Mouse (Mus musculus): ENCODE measurements around the gene Fto. TPM values are rescaled to one million over a fixed set of nuclear protein-coding genes. Genes with fewer than 3 reads are reported as not detected.

Fto gene
- polyA plus RNA-seq, 1 experiment: 151 TPM

GRCm38 (mm10) chr8:91553387-91553786 lies 240.1 kb downstream of the Fto start:
- H3K4me1 ChIP-seq (ENCODE audit: control insufficient read depth, insufficient read depth, low read length): peaks cover 54% of the 10 kb centered on the region
- TF ChIP-seq POLR2A (IDR thresholded peaks at IDR 0.05; ENCODE audit: borderline replicate concordance, insufficient read depth, low read length): no peak
- no peak for TF ChIP-seq CTCF (IDR thresholded peaks at IDR 0.05; ENCODE audit: borderline replicate concordance, insufficient read depth, low read depth, low read length)
- H3K27me3 ChIP-seq (ENCODE audit: control insufficient read depth, insufficient read depth, low read length): no peaks in the 10 kb centered on the region
- H3K27ac ChIP-seq (ENCODE audit: insufficient read depth, low read length): no peak overlapping the region
- no peak overlapping the region for H3K4me3 ChIP-seq (replicated peaks; ENCODE audit: insufficient read depth, low read depth, low read length)
- DNase-seq: no peak
- WGBS: 83% methylated on average over 5 of the region's 5 CpGs

DNA sequence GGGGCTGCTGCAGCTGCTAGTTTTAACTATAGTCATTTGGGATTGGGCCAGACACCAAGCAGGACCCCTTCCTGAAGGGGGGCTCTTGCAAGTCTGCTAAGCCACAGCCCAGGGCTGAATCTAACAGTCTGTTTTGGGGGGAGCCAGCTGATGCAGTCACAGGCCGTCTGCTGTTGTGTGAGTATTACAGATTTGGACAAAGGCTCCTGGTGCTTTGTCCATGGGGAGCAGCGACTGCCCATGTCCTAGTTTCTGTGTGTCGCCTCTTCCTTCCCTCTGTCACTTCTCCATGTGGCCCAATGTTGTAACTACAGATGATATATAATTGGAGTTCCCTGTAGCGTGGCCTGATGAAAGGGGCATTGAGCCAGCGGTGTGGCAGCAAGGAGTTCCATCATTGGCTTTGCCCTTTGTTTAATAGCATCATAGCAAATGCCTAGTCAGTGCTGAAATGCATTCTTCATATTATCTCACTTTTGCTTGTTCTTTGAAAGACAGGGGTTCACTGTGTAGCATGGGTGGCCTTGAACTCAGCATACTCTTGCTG lies 243.8 kb downstream of the Fto start:
- Histone ChIP-seq H3K27ac (ENCODE audit: insufficient read depth, low read length) (no peak overlapping the region), H3K4me3 (replicated peaks; ENCODE audit: insufficient read depth, low read depth, low read length) (no peak overlapping the region), H3K4me1 (ENCODE audit: control insufficient read depth, insufficient read depth, low read length) (peaks cover 42% of the 10 kb centered on the region), H3K27me3 (ENCODE audit: control insufficient read depth, insufficient read depth, low read length) (no peaks in the 10 kb centered on the region)
- no peak for DNase-seq
- WGBS: 73% methylated on average over 5 of the region's 5 CpGs
- TF ChIP-seq POLR2A (IDR thresholded peaks at IDR 0.05; ENCODE audit: borderline replicate concordance, insufficient read depth, low read length): no peak
- TF ChIP-seq CTCF (IDR thresholded peaks at IDR 0.05; ENCODE audit: borderline replicate concordance, insufficient read depth, low read depth, low read length): no peak

DNA sequence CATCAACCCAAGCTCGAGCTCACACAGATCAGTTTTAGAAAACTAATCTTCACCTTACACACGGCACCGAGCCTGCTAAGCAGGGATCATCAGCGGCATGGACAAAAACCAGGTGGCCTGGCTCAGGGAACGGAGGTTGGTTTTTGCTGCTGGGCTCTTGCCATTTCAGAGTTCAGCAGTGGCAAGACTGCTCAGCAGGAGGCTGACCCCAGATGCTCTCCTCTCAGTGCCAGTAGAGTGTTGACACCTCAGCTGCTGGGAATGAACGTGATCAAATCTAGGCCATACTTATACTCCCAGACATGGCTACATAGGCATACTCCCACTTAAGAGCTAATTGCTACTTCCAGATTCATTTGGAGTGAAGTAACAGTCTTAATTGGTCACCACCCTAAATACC lies 245.1 kb downstream of the Fto start:
- TF ChIP-seq CTCF (IDR thresholded peaks at IDR 0.05; ENCODE audit: borderline replicate concordance, insufficient read depth, low read depth, low read length): no peak
- no peak for TF ChIP-seq POLR2A (IDR thresholded peaks at IDR 0.05; ENCODE audit: borderline replicate concordance, insufficient read depth, low read length)
- WGBS: 12% methylated on average over 6 of the region's 6 CpGs
- DNase-seq: peak; percentile 69 to 76

DNA sequence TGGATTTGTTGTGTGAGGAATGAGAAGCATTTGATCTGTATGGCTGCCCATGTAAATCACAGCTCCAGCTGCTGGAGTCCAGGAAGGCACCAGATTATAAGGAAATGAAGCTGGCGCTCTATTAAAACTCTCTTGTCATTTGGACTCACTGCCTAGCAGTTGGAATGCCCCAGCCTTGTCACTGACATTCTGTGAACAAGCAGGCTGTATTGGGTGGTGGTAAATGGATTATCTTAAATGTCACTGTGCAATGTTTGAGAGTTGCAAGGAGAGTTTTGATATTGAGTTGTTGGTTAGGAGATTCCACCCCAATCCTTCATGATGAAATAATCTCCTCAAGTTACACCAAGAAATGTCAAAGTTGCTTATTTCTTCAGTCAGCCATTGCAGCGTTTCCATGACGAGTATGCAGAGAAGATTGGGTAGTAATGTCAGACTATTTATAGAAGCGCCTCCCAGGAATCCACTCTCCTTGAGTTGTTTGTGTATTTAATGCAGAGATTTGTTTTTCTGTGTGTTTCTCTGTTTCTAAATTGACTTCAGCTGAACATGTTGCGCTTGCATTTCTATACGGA lies 246.8 kb downstream of the Fto start:
- H3K27me3 ChIP-seq (ENCODE audit: control insufficient read depth, insufficient read depth, low read length): no peaks in the 10 kb centered on the region
- peaks cover 25% of the 10 kb centered on the region for H3K4me1 ChIP-seq (ENCODE audit: control insufficient read depth, insufficient read depth, low read length)
- 92% methylated on average over 6 of the region's 6 CpGs for WGBS
- no peak overlapping the region for H3K4me3 ChIP-seq (replicated peaks; ENCODE audit: insufficient read depth, low read depth, low read length)
- TF ChIP-seq POLR2A (IDR thresholded peaks at IDR 0.05; ENCODE audit: borderline replicate concordance, insufficient read depth, low read length) (no peak), CTCF (IDR thresholded peaks at IDR 0.05; ENCODE audit: borderline replicate concordance, insufficient read depth, low read depth, low read length) (no peak)
- no peak overlapping the region for H3K27ac ChIP-seq (ENCODE audit: insufficient read depth, low read length)
- no peak for DNase-seq

More for the DNA sequence above, 245.1 kb downstream of the Fto start:
- Histone ChIP-seq H3K27ac (ENCODE audit: insufficient read depth, low read length) (no peak overlapping the region), H3K4me3 (replicated peaks; ENCODE audit: insufficient read depth, low read depth, low read length) (no peak overlapping the region), H3K4me1 (ENCODE audit: control insufficient read depth, insufficient read depth, low read length) (peaks cover 40% of the 10 kb centered on the region), H3K27me3 (ENCODE audit: control insufficient read depth, insufficient read depth, low read length) (no peaks in the 10 kb centered on the region)

DNA sequence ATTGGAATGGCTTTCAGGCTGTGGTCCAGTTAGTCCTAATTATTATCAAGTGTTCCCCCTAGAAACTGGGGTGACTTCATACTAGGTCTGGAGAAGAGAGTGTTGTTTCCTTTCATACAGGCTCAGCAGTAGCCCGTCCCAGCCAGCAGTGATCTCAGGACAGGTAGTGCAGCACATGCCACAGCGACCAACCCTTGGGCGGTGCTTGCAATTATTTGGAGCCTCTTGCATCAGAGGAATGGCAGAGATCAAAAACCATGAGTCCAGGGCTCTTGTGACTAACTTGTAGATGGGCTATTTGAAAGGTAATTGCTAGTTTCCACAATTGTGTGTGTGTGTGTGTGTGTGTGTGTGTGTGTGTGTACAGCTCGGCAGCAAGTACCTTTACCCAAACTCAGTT lies 247.9 kb downstream of the Fto start:
- no peak for TF ChIP-seq POLR2A (IDR thresholded peaks at IDR 0.05; ENCODE audit: borderline replicate concordance, insufficient read depth, low read length)
- TF ChIP-seq CTCF (IDR thresholded peaks at IDR 0.05; ENCODE audit: borderline replicate concordance, insufficient read depth, low read depth, low read length): no peak
- no peak for DNase-seq
- Histone ChIP-seq H3K4me1 (ENCODE audit: control insufficient read depth, insufficient read depth, low read length) (peaks cover 22% of the 10 kb centered on the region), H3K4me3 (replicated peaks; ENCODE audit: insufficient read depth, low read depth, low read length) (no peak overlapping the region), H3K27ac (ENCODE audit: insufficient read depth, low read length) (no peak overlapping the region), H3K27me3 (ENCODE audit: control insufficient read depth, insufficient read depth, low read length) (no peaks in the 10 kb centered on the region)
- 97% methylated on average over 4 of the region's 4 CpGs for WGBS

- peaks cover 15% of the 10 kb centered on the region for H3K4me1 ChIP-seq (ENCODE audit: control insufficient read depth, insufficient read depth, low read length)
- DNase-seq: no peak
- H3K4me3 ChIP-seq (replicated peaks; ENCODE audit: insufficient read depth, low read depth, low read length): no peak overlapping the region
- TF ChIP-seq POLR2A (IDR thresholded peaks at IDR 0.05; ENCODE audit: borderline replicate concordance, insufficient read depth, low read length) (no peak), CTCF (IDR thresholded peaks at IDR 0.05; ENCODE audit: borderline replicate concordance, insufficient read depth, low read depth, low read length) (no peak)
- no peak overlapping the region for H3K27ac ChIP-seq (ENCODE audit: insufficient read depth, low read length)
- H3K27me3 ChIP-seq (ENCODE audit: control insufficient read depth, insufficient read depth, low read length): no peaks in the 10 kb centered on the region
- 91% methylated on average over 7 of the region's 7 CpGs for WGBS
Measured at GRCm38 (mm10) chr8:91562600-91562999, 249.3 kb downstream of the Fto start.

DNA sequence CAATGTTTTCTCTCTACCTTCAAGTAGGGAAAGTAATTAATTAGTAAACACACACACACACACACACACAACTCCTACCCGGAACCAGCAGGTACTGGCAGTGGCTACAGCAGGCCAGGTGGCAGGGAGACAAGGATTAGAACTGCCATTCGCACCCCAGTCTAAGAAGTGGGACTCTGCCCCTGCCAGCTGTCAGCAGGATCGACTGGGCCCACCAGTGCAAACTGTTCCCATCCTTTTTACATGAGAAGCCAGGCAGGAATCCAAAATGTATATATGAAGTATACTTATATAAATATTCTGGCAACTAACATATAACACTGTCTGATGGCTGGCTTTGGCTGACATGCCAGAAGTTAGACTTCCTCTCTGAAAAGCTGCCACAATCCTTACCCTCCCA lies 250.0 kb downstream of the Fto start:
- 17% methylated on average over 3 of the region's 3 CpGs for WGBS

GRCm38 (mm10) chr8:91565869-91566502 lies 252.7 kb downstream of the Fto start:
- H3K4me1 ChIP-seq (ENCODE audit: control insufficient read depth, insufficient read depth, low read length): peaks cover 15% of the 10 kb centered on the region
- H3K27ac ChIP-seq (ENCODE audit: insufficient read depth, low read length): peak overlapping the region; percentile 28; the same call in 1 of the 2 replicates
- DNase-seq: no peak
- no peaks in the 10 kb centered on the region for H3K27me3 ChIP-seq (ENCODE audit: control insufficient read depth, insufficient read depth, low read length)
- no peak overlapping the region for H3K4me3 ChIP-seq (replicated peaks; ENCODE audit: insufficient read depth, low read depth, low read length)
- TF ChIP-seq CTCF (IDR thresholded peaks at IDR 0.05; ENCODE audit: borderline replicate concordance, insufficient read depth, low read depth, low read length) (no peak), POLR2A (IDR thresholded peaks at IDR 0.05; ENCODE audit: borderline replicate concordance, insufficient read depth, low read length) (no peak)
- WGBS: 84% methylated on average over 12 of the region's 12 CpGs

More for the DNA sequence above, 250.0 kb downstream of the Fto start:
- Histone ChIP-seq H3K4me1 (ENCODE audit: control insufficient read depth, insufficient read depth, low read length) (peaks cover 8% of the 10 kb centered on the region), H3K4me3 (replicated peaks; ENCODE audit: insufficient read depth, low read depth, low read length) (no peak overlapping the region), H3K27me3 (ENCODE audit: control insufficient read depth, insufficient read depth, low read length) (no peaks in the 10 kb centered on the region), H3K27ac (ENCODE audit: insufficient read depth, low read length) (no peak overlapping the region)
- TF ChIP-seq POLR2A (IDR thresholded peaks at IDR 0.05; ENCODE audit: borderline replicate concordance, insufficient read depth, low read length): no peak
- no peak for TF ChIP-seq CTCF (IDR thresholded peaks at IDR 0.05; ENCODE audit: borderline replicate concordance, insufficient read depth, low read depth, low read length)
- DNase-seq: peak; percentile 41 to 53
